Mouse (Mus musculus) hindbrain, postnatal 0 days (tissue): Measurements from ENCODE around the gene 3830406C13Rik. TPM values are rescaled to one million over a fixed set of nuclear protein-coding genes. Genes with fewer than 3 reads are reported as not detected.

Experiments used
- ATAC-seq: fragments of 200-750 bp; cut with Nextera tagmentation; 2 replicates; pipeline ENCODE4 v1.8.0; 2017; ENCODE audit warnings: mild to moderate bottlenecking, moderate TSS enrichment, moderate library complexity
- DNase-seq: peaks from one replicate; pipeline ENCODE4 v3.0.0-alpha.2; 2015; ENCODE audit warnings: low spot score
- H3K27ac ChIP-seq: fragments of 300-500 bp; sonication (generic); 2 replicates; pipeline ENCODE4 v1.5.1; 2014; ENCODE audit warnings: mild to moderate bottlenecking
- H3K27me3 ChIP-seq: fragments of 300-500 bp; sonication (generic); 2 replicates; pipeline ENCODE4 v1.6.1; 2014; ENCODE audit warnings: low read length, mixed read lengths; ENCODE audit not compliant: insufficient read depth
- H3K36me3 ChIP-seq: fragments of 300-500 bp; sonication (generic); 2 replicates; pipeline ENCODE4 v1.6.1; 2014; ENCODE audit warnings: low read length, mixed read lengths; ENCODE audit not compliant: insufficient read depth
- H3K4me1 ChIP-seq: fragments of 300-500 bp; sonication (generic); 2 replicates; pipeline ENCODE4 v1.6.1; 2014; ENCODE audit warnings: antibody characterized with exemption, low read length, mixed read lengths; ENCODE audit not compliant: insufficient read depth
- H3K4me2 ChIP-seq: fragments of 300-500 bp; sonication (generic); 2 replicates; pipeline ENCODE4 v1.6.1; 2014; ENCODE audit warnings: low read depth, mild to moderate bottlenecking, low read length, moderate library complexity, mixed read lengths
- H3K4me3 ChIP-seq: fragments of 300-500 bp; sonication (generic); 2 replicates; pipeline ENCODE4 v1.5.1; 2014; ENCODE audit warnings: low read length
- H3K9ac ChIP-seq: fragments of 300-500 bp; sonication (generic); replicated peaks from 2 replicates; pipeline ENCODE4 v1.6.1; 2014; ENCODE audit warnings: mild to moderate bottlenecking, low read length, moderate library complexity, mixed read lengths
- H3K9me3 ChIP-seq: fragments of 300-500 bp; sonication (generic); 2 replicates; pipeline ENCODE4 v1.6.1; 2016; ENCODE audit warnings: low read length, mixed read lengths
- CTCF ChIP-seq: IDR thresholded peaks from 2 replicates; pipeline ENCODE4 v1.5.1; 2016; ENCODE audit warnings: antibody characterized with exemption, control low read depth, low read depth
- WGBS: fragments of 180-500 bp; shearing (Covaris S2); extraction: QIAGEN DNeasy Blood & Tissue Kit; methylation state at CpG from one replicate; pipeline ENCODE4 v1.1.7; 2014; 5-methylcytosine and 5-hydroxymethylcytosine counted together
- polyA plus RNA-seq: library from polyadenylated mRNA; unstranded; fragments of >200 nt; fragmentation: Nextera tagmentation; extraction: Ambion mirVana; gene quantifications from 2 replicates; pipeline ENCODE4 v1.2.1, GENCODE M21; 2015
- total RNA-seq: library from RNA; depleted of rRNA; stranded (reverse); fragments of >200 nt; gene quantifications from 2 replicates; pipeline ENCODE4 v1.2.3, GENCODE M21; 2014

Gene 3830406C13Rik
- total and polyA plus RNA-seq, 2 experiments from 2014 or later, result 15.3 to 42.0 TPM

- DNase-seq (no peak), ATAC-seq (no peak)
- Histone ChIP-seq H3K9me3 (no peaks in the 10 kb centered on the region), H3K4me2 (no peak overlapping the region), H3K9ac (no peak overlapping the region), H3K27me3 (no peaks in the 10 kb centered on the region), H3K4me3 (no peak overlapping the region), H3K4me1 (no peaks in the 10 kb centered on the region), H3K27ac (no peak overlapping the region), H3K36me3 (no peaks in the 10 kb centered on the region; the same call in 1 of the 2 replicates)
- WGBS, result 39% methylated on average over 6 of the region's 6 CpGs
- no peak for TF ChIP-seq CTCF
Observed at GRCm38 (mm10) chr14:12299654-12300053, 15.7 kb downstream of the 3830406C13Rik start.

GRCm38 (mm10) chr14:12300275-12300674, 16.3 kb downstream of the 3830406C13Rik start:
- WGBS, result 73% methylated on average over 4 of the region's 4 CpGs
- no peak for TF ChIP-seq CTCF
- H3K4me3 ChIP-seq, result no peak overlapping the region
- H3K9me3 ChIP-seq, result no peaks in the 10 kb centered on the region
- no peaks in the 10 kb centered on the region for H3K27me3 ChIP-seq
- no peak for DNase-seq
- H3K36me3 ChIP-seq, result no peaks in the 10 kb centered on the region; the same call in 1 of the 2 replicates
- no peak for ATAC-seq
- H3K4me1 ChIP-seq, result no peaks in the 10 kb centered on the region
- no peak overlapping the region for H3K4me2 ChIP-seq
- no peak overlapping the region for H3K9ac ChIP-seq
- no peak overlapping the region for H3K27ac ChIP-seq

GRCm38 (mm10) chr14:12300677-12301076, 16.7 kb downstream of the 3830406C13Rik start:
- H3K9me3 ChIP-seq, result no peaks in the 10 kb centered on the region
- no peaks in the 10 kb centered on the region; the same call in 1 of the 2 replicates for H3K36me3 ChIP-seq
- H3K27me3 ChIP-seq, result no peaks in the 10 kb centered on the region
- no peaks in the 10 kb centered on the region for H3K4me1 ChIP-seq
- 67% methylated on average over 3 of the region's 3 CpGs for WGBS
- TF ChIP-seq CTCF, result peak; percentile 60
- DNase-seq, result peak; percentile 67
- no peak overlapping the region for H3K4me3 ChIP-seq
- no peak overlapping the region for H3K4me2 ChIP-seq
- no peak overlapping the region for H3K27ac ChIP-seq
- H3K9ac ChIP-seq, result no peak overlapping the region
- ATAC-seq, result no peak

GRCm38 (mm10) chr14:12303106-12303505, 19.1 kb downstream of the 3830406C13Rik start:
- DNase-seq, result no peak
- Histone ChIP-seq H3K27me3 (no peaks in the 10 kb centered on the region), H3K4me1 (no peaks in the 10 kb centered on the region), H3K9me3 (no peaks in the 10 kb centered on the region), H3K4me2 (no peak overlapping the region), H3K36me3 (no peaks in the 10 kb centered on the region; the same call in 1 of the 2 replicates), H3K9ac (no peak overlapping the region), H3K4me3 (no peak overlapping the region), H3K27ac (no peak overlapping the region)
- ATAC-seq, result no peak
- 55% methylated on average over 2 of the region's 2 CpGs for WGBS
- TF ChIP-seq CTCF, result no peak

- DNase-seq (no peak), ATAC-seq (no peak)
- TF ChIP-seq CTCF, result no peak; the same call in 1 of the 2 replicates
- Histone ChIP-seq H3K36me3 (no peaks in the 10 kb centered on the region), H3K9me3 (no peaks in the 10 kb centered on the region), H3K27ac (no peak overlapping the region), H3K4me1 (peaks cover 4% of the 10 kb centered on the region; the same call in 1 of the 2 replicates), H3K27me3 (peaks cover 36% of the 10 kb centered on the region), H3K9ac (no peak overlapping the region), H3K4me2 (no peak overlapping the region), H3K4me3 (no peak overlapping the region)
- 80% methylated on average over 7 of the region's 7 CpGs for WGBS
Observed at GRCm38 (mm10) chr14:12333622-12334021, 49.6 kb downstream of the 3830406C13Rik start.

DNA sequence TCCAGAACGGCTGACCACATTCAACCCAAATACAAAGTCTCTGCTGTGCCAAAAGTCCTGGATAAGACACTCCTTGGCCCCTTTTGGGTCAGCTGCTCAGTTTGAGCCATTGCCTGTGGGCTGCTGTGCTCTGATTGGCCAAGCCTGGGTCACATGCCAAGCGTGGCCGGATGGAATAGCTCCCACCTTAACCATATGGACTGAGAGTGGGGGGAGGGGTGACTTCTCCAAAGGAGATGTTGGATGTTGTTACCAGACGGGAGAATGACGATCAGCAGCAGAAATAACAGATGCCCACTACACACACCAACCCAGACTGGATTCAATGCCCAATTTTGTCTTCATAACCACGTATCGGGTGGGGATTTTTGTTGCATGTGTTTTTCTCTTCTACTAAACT, 51.0 kb downstream of the 3830406C13Rik start:
- no peak overlapping the region for H3K27ac ChIP-seq
- TF ChIP-seq CTCF, result no peak
- no peak overlapping the region for H3K4me2 ChIP-seq
- DNase-seq, result no peak
- no peaks in the 10 kb centered on the region for H3K9me3 ChIP-seq
- H3K4me1 ChIP-seq, result peaks cover 4% of the 10 kb centered on the region; the same call in 1 of the 2 replicates
- no peak overlapping the region for H3K9ac ChIP-seq
- peak; percentile 57; the same call in 1 of the 2 replicates for ATAC-seq
- H3K27me3 ChIP-seq, result peaks cover 47% of the 10 kb centered on the region
- no peaks in the 10 kb centered on the region for H3K36me3 ChIP-seq
- WGBS, result 47% methylated on average over 7 of the region's 7 CpGs
- no peak overlapping the region for H3K4me3 ChIP-seq

DNA sequence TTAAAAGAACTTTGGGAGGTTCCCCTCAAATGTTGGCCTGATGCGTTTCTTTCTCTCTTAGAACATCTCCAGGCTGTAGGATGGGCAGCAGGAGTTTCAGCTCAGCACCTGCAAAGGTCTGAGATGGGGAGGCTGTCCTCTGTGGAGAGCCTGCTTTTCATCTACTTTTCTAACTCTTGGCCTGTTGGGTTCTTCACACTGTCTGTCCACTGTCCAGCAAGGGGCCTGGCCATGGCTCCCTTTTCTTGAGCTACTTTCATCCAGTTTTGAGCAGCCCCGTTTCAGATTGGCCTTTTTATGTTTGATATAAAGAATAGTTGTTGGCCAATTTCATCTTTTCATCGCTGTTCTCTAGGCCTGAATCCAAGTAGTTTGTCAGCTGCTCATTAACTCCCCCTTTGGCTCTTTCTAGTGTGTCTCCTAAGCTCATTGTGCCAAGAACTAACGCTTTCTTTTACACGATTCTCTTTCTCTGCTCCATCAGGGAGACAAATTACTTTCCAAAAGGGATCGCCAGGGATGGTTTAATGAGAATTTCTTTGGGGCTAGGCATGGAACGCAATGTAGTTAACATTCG, 53.5 kb downstream of the 3830406C13Rik start:
- no peak for TF ChIP-seq CTCF
- Histone ChIP-seq H3K9ac (no peak overlapping the region), H3K9me3 (no peaks in the 10 kb centered on the region), H3K27ac (no peak overlapping the region), H3K4me1 (peaks cover 4% of the 10 kb centered on the region; the same call in 1 of the 2 replicates), H3K27me3 (peaks cover 60% of the 10 kb centered on the region), H3K36me3 (no peaks in the 10 kb centered on the region), H3K4me2 (no peak overlapping the region), H3K4me3 (no peak overlapping the region)
- ATAC-seq (no peak), DNase-seq (no peak)
- 6% methylated on average over 8 of the region's 8 CpGs for WGBS
